Mouse (Mus musculus): ENCODE data around the gene Amy2a1. TPM values are rescaled to one million over a fixed set of nuclear protein-coding genes. Genes with fewer than 3 reads are reported as not detected.
"Not testable (repeated sequence)": the region's sequence is repeated elsewhere in the genome, so short reads cannot be mapped to it uniquely, and the experiment has no call there.

Gene Amy2a1
- total RNA-seq (2017): not detected in 2 replicates

GRCm38 (mm10) chr3:113532328-113532727, at the start of gene Amy2a1:
Amy2a1 (minus strand) TSS chr3:113532428.
- ATAC-seq (ENCODE audit: extremely low read depth, insufficient number of reproducible peaks, low FRiP score, poor library complexity, severe bottlenecking): not testable (repeated sequence)

- no peak for ATAC-seq (ENCODE audit: extremely low read depth, insufficient number of reproducible peaks, low FRiP score, poor library complexity, severe bottlenecking)
Observed at GRCm38 (mm10) chr3:113574578-113574977, 42.4 kb upstream of the Amy2a1 start.

- no peak for ATAC-seq (ENCODE audit: extremely low read depth, insufficient number of reproducible peaks, low FRiP score, poor library complexity, severe bottlenecking)
Observed at GRCm38 (mm10) chr3:113574138-113574537, 41.9 kb upstream of the Amy2a1 start.

GRCm38 (mm10) chr3:113572158-113572557, 39.9 kb upstream of the Amy2a1 start:
- no peak for ATAC-seq (ENCODE audit: extremely low read depth, insufficient number of reproducible peaks, low FRiP score, poor library complexity, severe bottlenecking)

GRCm38 (mm10) chr3:113539692-113540091, 7.5 kb upstream of the Amy2a1 start:
- no peak for ATAC-seq (ENCODE audit: extremely low read depth, insufficient number of reproducible peaks, low FRiP score, poor library complexity, severe bottlenecking)

Other genes with a start within 250 kb of the Amy2a1 start
- gene Amy2a4, start 241.0 kb downstream of the Amy2a1 start, total RNA-seq (2017): not detected in 2 replicates
- not detected in 2 replicates for gene Amy2a3, start 208.4 kb downstream of the Amy2a1 start, total RNA-seq (2017)
- gene Amy2a2, start 175.8 kb downstream of the Amy2a1 start, total RNA-seq (2017): not detected in 2 replicates
- gene Amy1, start 74.3 kb upstream of the Amy2a1 start, total RNA-seq (2017): 2.7 TPM in 1 of 2 replicates, not detected in the other
- gene Rnpc3, start 97.7 kb upstream of the Amy2a1 start, total RNA-seq (2017): 77.6 and 90.2 TPM in 2 replicates